Mouse (Mus musculus): ENCODE measurements at regions not wholly inside any gene's neighbourhood (a gene's known extent, or its start where the extent isn't known, plus 50 kb on each side); places are given as distances from the start of the nearest gene placed in this dataset.

DNA sequence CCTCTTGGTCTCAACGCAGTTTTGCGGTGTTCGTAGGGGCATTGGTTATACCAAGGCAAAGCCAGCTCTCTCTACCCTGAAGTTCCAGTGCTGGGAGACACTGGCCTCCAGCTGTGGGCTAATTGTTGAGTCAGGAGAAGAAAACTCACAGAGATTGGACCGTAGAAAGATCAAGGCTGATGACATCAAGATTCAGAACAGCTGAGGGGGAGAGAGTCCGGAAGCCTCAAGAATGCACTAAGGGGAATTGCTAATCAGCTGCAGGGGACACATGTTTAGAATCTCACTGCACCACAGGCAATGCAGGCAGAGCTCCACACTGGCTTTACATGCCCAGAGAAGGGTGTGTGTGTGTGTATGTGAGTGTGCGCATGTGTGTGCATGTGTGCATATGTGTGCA, 59.6 kb upstream of the Prickle1 start:
- TF ChIP-seq CTCF (IDR thresholded peaks at IDR 0.05; ENCODE audit: borderline replicate concordance, control insufficient read depth, extremely low read depth, insufficient read depth, low read length, poor library complexity) (no peak), POLR2A (IDR thresholded peaks at IDR 0.05; ENCODE audit: control insufficient read depth, extremely low read depth, insufficient read depth, low read length, poor library complexity) (no peak)
